In genomic region chr8:8644160-8644915, GRCm38 (mm10) we compare ENCODE assay signal across 21 mouse cellular contexts.
"Had no signal": no experiment of that assay in that cellular context is flagged by ENCODE, and none has a peak within 500 bp of the region (broad histone marks: within the 10 kb centered on the region; RNA-seq: fewer than 3 reads in every experiment).

No protein-coding gene starts in this region.

- H3K4me3 ChIP-seq: kidney, embryonic 15.5 days; limb, embryonic 10.5 days; limb, embryonic 13.5 days; liver, embryonic 12.5 days; liver, embryonic 15.5 days; lung, embryonic 15.5 days; megakaryocyte, embryonic 14.5 days; midbrain, embryonic 10.5 days; midbrain, embryonic 13.5 days had no signal

- H3K9ac ChIP-seq: kidney, embryonic 15.5 days; limb, embryonic 13.5 days; liver, embryonic 12.5 days; liver, embryonic 15.5 days; lung, embryonic 15.5 days; midbrain, embryonic 13.5 days had no signal

- H3K27ac ChIP-seq: kidney, embryonic 15.5 days; limb, embryonic 10.5 days; limb, embryonic 13.5 days; liver, embryonic 12.5 days; liver, embryonic 15.5 days; lung, embryonic 15.5 days; midbrain, embryonic 10.5 days; midbrain, embryonic 13.5 days; stomach, postnatal 0 days had no signal

- DNase-seq: kidney, postnatal 10 days; kidney, postnatal 36 days; liver; lung, adult 18-20 months; lung, postnatal 10 days; lung, postnatal 36 days; right cerebral cortex, adult 18-20 months; right cerebral cortex, postnatal 14 days; right cerebral cortex, postnatal 4 days; thymus, postnatal 25 days had no signal

- H3K36me3 ChIP-seq: liver, embryonic 12.5 days; liver, embryonic 15.5 days; midbrain, embryonic 13.5 days had no signal

- H3K4me2 ChIP-seq: kidney, embryonic 15.5 days; limb, embryonic 13.5 days; liver, embryonic 12.5 days; liver, embryonic 15.5 days; lung, embryonic 15.5 days; midbrain, embryonic 13.5 days had no signal

- ATAC-seq: liver, embryonic 12.5 days; midbrain, embryonic 13.5 days; midbrain, embryonic 16.5 days had no signal

- H3K27me3 ChIP-seq: kidney, embryonic 15.5 days; limb, embryonic 13.5 days; liver, embryonic 12.5 days; liver, embryonic 15.5 days; lung, embryonic 15.5 days had no signal

- H3K4me1 ChIP-seq: liver, embryonic 15.5 days; megakaryocyte, embryonic 14.5 days had no signal

- H3K9me3 ChIP-seq: kidney, embryonic 15.5 days; limb, embryonic 10.5 days; limb, embryonic 13.5 days; liver, embryonic 12.5 days; liver, embryonic 15.5 days; lung, embryonic 15.5 days; megakaryocyte, embryonic 14.5 days; midbrain, embryonic 10.5 days; midbrain, embryonic 13.5 days had no signal
